Mouse (Mus musculus): ENCODE measurements around the gene Cend1. TPM values are rescaled to one million over a fixed set of nuclear protein-coding genes. Genes with fewer than 3 reads are reported as not detected.
A peak's percentile ranks its signal among the peaks of the same experiment; 100 is the strongest.
"Not testable (repeated sequence)": the region's sequence is repeated elsewhere in the genome, so short reads cannot be mapped to it uniquely, and the experiment has no call there.

The Cend1 gene
- polyA plus RNA-seq, 1 experiment from 2014 or later, result 21.3 TPM

GRCm38 (mm10) chr7:141455610-141456314 is 26.5 kb upstream of the Cend1 start:
- peaks cover 8% of the 10 kb centered on the region; the same call in 1 of the 2 replicates for H3K4me1 ChIP-seq (ENCODE audit: control insufficient read depth, insufficient read depth, low read length)
- H3K36me3 ChIP-seq (ENCODE audit: control insufficient read depth, insufficient read depth, low read length), result peaks cover 35% of the 10 kb centered on the region
- H3K4me2 ChIP-seq (ENCODE audit: low read length), result peak overlapping the region; percentile 82
- peak; percentile 30 for ATAC-seq
- peaks cover 7% of the 10 kb centered on the region for H3K27me3 ChIP-seq (replicated peaks; ENCODE audit: control insufficient read depth, insufficient read depth, low read length)
- WGBS, result 3% methylated on average over 23 of the region's 23 CpGs
- H3K4me3 ChIP-seq (ENCODE audit: low read depth, low read length), result peak overlapping the region; percentile 55
- no peaks in the 10 kb centered on the region for H3K9me3 ChIP-seq (replicated peaks; ENCODE audit: control insufficient read depth, low read length)
- peak; percentile 68 for DNase-seq (ENCODE audit: low spot score)
- peak overlapping the region; percentile 70 for H3K9ac ChIP-seq (ENCODE audit: low read length)
- peak overlapping the region; percentile 40; the same call in 1 of the 2 replicates for H3K27ac ChIP-seq (ENCODE audit: low read depth, low read length)

GRCm38 (mm10) chr7:141454967-141455551 is 25.8 kb upstream of the Cend1 start, which contains the start of gene Pnpla2:
TSS of gene Pnpla2 (plus strand) at chr7:141455198.
- Histone ChIP-seq H3K4me2 (ENCODE audit: low read length) (peak within 1 kb of the TSS; percentile 82), H3K9me3 (replicated peaks; ENCODE audit: control insufficient read depth, low read length) (no peaks in the 10 kb centered on the region), H3K27me3 (replicated peaks; ENCODE audit: control insufficient read depth, insufficient read depth, low read length) (0 out of 2 replicates have a peak, but pooled peaks cover 2% of the 10 kb centered on the region), H3K9ac (ENCODE audit: low read length) (peak within 1 kb of the TSS; percentile 70), H3K27ac (ENCODE audit: low read depth, low read length) (peak within 1 kb of the TSS; percentile 40; the same call in 1 of the 2 replicates), H3K36me3 (ENCODE audit: control insufficient read depth, insufficient read depth, low read length) (peaks cover 38% of the 10 kb centered on the region), H3K4me3 (ENCODE audit: low read depth, low read length) (peak within 1 kb of the TSS; percentile 55), H3K4me1 (ENCODE audit: control insufficient read depth, insufficient read depth, low read length) (peaks cover 8% of the 10 kb centered on the region; the same call in 1 of the 2 replicates)
- peak; percentile 84 for ATAC-seq
- WGBS, result under 1% methylated on average over 45 of the region's 45 CpGs
- peak; percentile 86 for DNase-seq (ENCODE audit: low spot score)

- Histone ChIP-seq H3K9me3 (replicated peaks; ENCODE audit: control insufficient read depth, low read length) (no peaks in the 10 kb centered on the region), H3K4me3 (ENCODE audit: low read depth, low read length) (no peak overlapping the region), H3K27ac (ENCODE audit: low read depth, low read length) (no peak overlapping the region), H3K27me3 (replicated peaks; ENCODE audit: control insufficient read depth, insufficient read depth, low read length) (no peaks in the 10 kb centered on the region), H3K9ac (ENCODE audit: low read length) (no peak overlapping the region), H3K4me2 (ENCODE audit: low read length) (no peak overlapping the region), H3K4me1 (ENCODE audit: control insufficient read depth, insufficient read depth, low read length) (peaks cover 11% of the 10 kb centered on the region), H3K36me3 (ENCODE audit: control insufficient read depth, insufficient read depth, low read length) (peaks cover 41% of the 10 kb centered on the region)
- WGBS, result 74% methylated on average over 2 of the region's 2 CpGs
- DNase-seq (ENCODE audit: low spot score) (no peak), ATAC-seq (no peak)
These were observed 24.3 kb upstream of the Cend1 start for GRCm38 (mm10) chr7:141453636-141454035.

- no peak for DNase-seq (ENCODE audit: low spot score)
- Histone ChIP-seq H3K9ac (ENCODE audit: low read length) (no peak overlapping the region), H3K27me3 (replicated peaks; ENCODE audit: control insufficient read depth, insufficient read depth, low read length) (no peaks in the 10 kb centered on the region), H3K36me3 (ENCODE audit: control insufficient read depth, insufficient read depth, low read length) (peaks cover 36% of the 10 kb centered on the region), H3K4me3 (ENCODE audit: low read depth, low read length) (no peak overlapping the region), H3K4me2 (ENCODE audit: low read length) (no peak overlapping the region), H3K4me1 (ENCODE audit: control insufficient read depth, insufficient read depth, low read length) (peaks cover 16% of the 10 kb centered on the region), H3K27ac (ENCODE audit: low read depth, low read length) (no peak overlapping the region), H3K9me3 (replicated peaks; ENCODE audit: control insufficient read depth, low read length) (no peaks in the 10 kb centered on the region)
- ATAC-seq, result no peak
These were observed 22.6 kb upstream of the Cend1 start for GRCm38 (mm10) chr7:141451928-141452327.

GRCm38 (mm10) chr7:141447110-141447991 is 18.1 kb upstream of the Cend1 start, which contains the start of gene Rplp2:
TSS of gene Rplp2 (plus strand) at chr7:141447370.
- DNase-seq (ENCODE audit: low spot score) (peak; percentile 97), ATAC-seq (peak; percentile 95)
- H3K36me3 ChIP-seq (ENCODE audit: control insufficient read depth, insufficient read depth, low read length), result peaks cover 32% of the 10 kb centered on the region

GRCm38 (mm10) chr7:141446374-141446773 is 17.1 kb upstream of the Cend1 start:
- H3K27ac ChIP-seq (ENCODE audit: low read depth, low read length); H3K4me3 ChIP-seq (ENCODE audit: low read depth, low read length); H3K27me3 ChIP-seq (replicated peaks; ENCODE audit: control insufficient read depth, insufficient read depth, low read length); ATAC-seq; H3K9me3 ChIP-seq (replicated peaks; ENCODE audit: control insufficient read depth, low read length); DNase-seq (ENCODE audit: low spot score); H3K9ac ChIP-seq (ENCODE audit: low read length): not testable (repeated sequence)
- peak overlapping the region; percentile 87 for H3K4me2 ChIP-seq (ENCODE audit: low read length)
- H3K4me1 ChIP-seq (ENCODE audit: control insufficient read depth, insufficient read depth, low read length), result peaks cover 22% of the 10 kb centered on the region
- peaks cover 22% of the 10 kb centered on the region for H3K36me3 ChIP-seq (ENCODE audit: control insufficient read depth, insufficient read depth, low read length)
- WGBS, result 84% methylated on average over 3 of the region's 3 CpGs

More at GRCm38 (mm10) chr7:141447110-141447991, 18.1 kb upstream of the Cend1 start, which contains the start of gene Rplp2:
- peak within 1 kb of the TSS; percentile 86 for H3K27ac ChIP-seq (ENCODE audit: low read depth, low read length)
- peaks cover 22% of the 10 kb centered on the region for H3K4me1 ChIP-seq (ENCODE audit: control insufficient read depth, insufficient read depth, low read length)
- H3K4me3 ChIP-seq (ENCODE audit: low read depth, low read length), result peak within 1 kb of the TSS; percentile 81
- H3K9me3 ChIP-seq (replicated peaks; ENCODE audit: control insufficient read depth, low read length), result no peaks in the 10 kb centered on the region
- H3K4me2 ChIP-seq (ENCODE audit: low read length), result peak within 1 kb of the TSS; percentile 87
- WGBS, result under 1% methylated on average over 63 of the region's 63 CpGs
- 0 out of 2 replicates have a peak, but pooled peaks cover 2% of the 10 kb centered on the region for H3K27me3 ChIP-seq (replicated peaks; ENCODE audit: control insufficient read depth, insufficient read depth, low read length)
- peak within 1 kb of the TSS; percentile 86 for H3K9ac ChIP-seq (ENCODE audit: low read length)

- DNase-seq (ENCODE audit: low spot score), result peak; percentile 81
- Histone ChIP-seq H3K36me3 (ENCODE audit: control insufficient read depth, insufficient read depth, low read length) (peaks cover 20% of the 10 kb centered on the region), H3K27me3 (replicated peaks; ENCODE audit: control insufficient read depth, insufficient read depth, low read length) (0 out of 2 replicates have a peak, but pooled peaks cover 2% of the 10 kb centered on the region), H3K4me3 (ENCODE audit: low read depth, low read length) (peak within 1 kb of the TSS; percentile 35), H3K4me2 (ENCODE audit: low read length) (peak within 1 kb of the TSS; percentile 73), H3K4me1 (ENCODE audit: control insufficient read depth, insufficient read depth, low read length) (peaks cover 21% of the 10 kb centered on the region), H3K27ac (ENCODE audit: low read depth, low read length) (peak within 1 kb of the TSS; percentile 27; the same call in 1 of the 2 replicates), H3K9me3 (replicated peaks; ENCODE audit: control insufficient read depth, low read length) (no peaks in the 10 kb centered on the region), H3K9ac (ENCODE audit: low read length) (peak within 1 kb of the TSS; percentile 66)
- ATAC-seq, result peak; percentile 54
- WGBS, result under 1% methylated on average over 25 of the region's 25 CpGs
These were observed 14.5 kb upstream of the Cend1 start, which contains the start of gene Pidd1 for GRCm38 (mm10) chr7:141443828-141444237. TSS of gene Pidd1 (minus strand) at chr7:141444025.

GRCm38 (mm10) chr7:141443081-141443821 is 14.0 kb upstream of the Cend1 start:
- peak overlapping the region; percentile 35 for H3K4me3 ChIP-seq (ENCODE audit: low read depth, low read length)

More at GRCm38 (mm10) chr7:141443081-141443821, 14.0 kb upstream of the Cend1 start:
- Histone ChIP-seq H3K27ac (ENCODE audit: low read depth, low read length) (peak overlapping the region; percentile 27; the same call in 1 of the 2 replicates), H3K9ac (ENCODE audit: low read length) (peak overlapping the region; percentile 66), H3K36me3 (ENCODE audit: control insufficient read depth, insufficient read depth, low read length) (peaks cover 20% of the 10 kb centered on the region), H3K4me1 (ENCODE audit: control insufficient read depth, insufficient read depth, low read length) (peaks cover 16% of the 10 kb centered on the region), H3K4me2 (ENCODE audit: low read length) (peak overlapping the region; percentile 73), H3K9me3 (replicated peaks; ENCODE audit: control insufficient read depth, low read length) (no peaks in the 10 kb centered on the region), H3K27me3 (replicated peaks; ENCODE audit: control insufficient read depth, insufficient read depth, low read length) (0 out of 2 replicates have a peak, but pooled peaks cover 2% of the 10 kb centered on the region)
- no peak for ATAC-seq
- peak; percentile 60 for DNase-seq (ENCODE audit: low spot score)
- 17% methylated on average over 12 of the region's 12 CpGs for WGBS

Measured in forebrain, embryonic 14.5 days (tissue).